Mouse (Mus musculus) heart, embryonic 16.5 days (tissue): ENCODE results near the gene Stpg3. TPM values are rescaled to one million over a fixed set of nuclear protein-coding genes. Genes with fewer than 3 reads are reported as not detected.

Source experiments
- ATAC-seq: fragments of 200-750 bp; cut with Nextera tagmentation; replicated peaks from 2 replicates; pipeline ENCODE4 v1.8.0; 2017; ENCODE audit warnings: moderate number of reproducible peaks; ENCODE audit not compliant: insufficient read depth, low FRiP score; ENCODE audit errors: extremely low read depth
- H3K27ac ChIP-seq: fragments of 300-500 bp; sonication (generic); 2 replicates; pipeline ENCODE4 v1.5.1; 2014; ENCODE audit warnings: mild to moderate bottlenecking, low read length, control low read depth, moderate library complexity
- H3K27me3 ChIP-seq: fragments of 300-500 bp; sonication (generic); 2 replicates; pipeline ENCODE4 v1.6.1; 2014; ENCODE audit warnings: low read length, mixed read lengths; ENCODE audit not compliant: control insufficient read depth, insufficient read depth
- H3K36me3 ChIP-seq: fragments of 300-500 bp; sonication (generic); 2 replicates; pipeline ENCODE4 v1.6.1; 2014; ENCODE audit not compliant: control insufficient read depth, insufficient read depth
- H3K4me1 ChIP-seq: fragments of 300-500 bp; sonication (generic); 2 replicates; pipeline ENCODE4 v1.6.1; 2014; ENCODE audit warnings: low read length, mixed read lengths; ENCODE audit not compliant: control insufficient read depth, insufficient read depth
- H3K4me2 ChIP-seq: fragments of 300-500 bp; sonication (generic); 2 replicates; pipeline ENCODE4 v1.6.1; 2014; ENCODE audit warnings: low read depth, mild to moderate bottlenecking, control low read depth, low read length
- H3K4me3 ChIP-seq: fragments of 300-500 bp; sonication (generic); 2 replicates; pipeline ENCODE4 v1.5.1; 2014; ENCODE audit warnings: mild to moderate bottlenecking, control low read depth, low read length
- H3K9ac ChIP-seq: fragments of 300-500 bp; sonication (generic); 2 replicates; pipeline ENCODE4 v1.6.1; 2014; ENCODE audit warnings: low read length, control low read depth
- H3K9me3 ChIP-seq: fragments of 300-500 bp; sonication (generic); replicated peaks from 2 replicates; pipeline ENCODE4 v1.6.1; 2016; ENCODE audit warnings: low read length; ENCODE audit not compliant: control insufficient read depth
- WGBS: fragments of 180-500 bp; shearing (Covaris S2); extraction: QIAGEN DNeasy Blood & Tissue Kit; methylation state at CpG from one replicate; pipeline ENCODE4 v1.1.7; 2014; 5-methylcytosine and 5-hydroxymethylcytosine counted together
- polyA plus RNA-seq: library from polyadenylated mRNA; unstranded; fragments of >200 nt; fragmentation: Nextera tagmentation; extraction: Ambion mirVana; gene quantifications from 2 replicates; pipeline ENCODE4 v1.2.1, GENCODE M21; 2015

Stpg3 gene
- polyA plus RNA-seq, 1 experiment from 2014 or later = not detected

DNA sequence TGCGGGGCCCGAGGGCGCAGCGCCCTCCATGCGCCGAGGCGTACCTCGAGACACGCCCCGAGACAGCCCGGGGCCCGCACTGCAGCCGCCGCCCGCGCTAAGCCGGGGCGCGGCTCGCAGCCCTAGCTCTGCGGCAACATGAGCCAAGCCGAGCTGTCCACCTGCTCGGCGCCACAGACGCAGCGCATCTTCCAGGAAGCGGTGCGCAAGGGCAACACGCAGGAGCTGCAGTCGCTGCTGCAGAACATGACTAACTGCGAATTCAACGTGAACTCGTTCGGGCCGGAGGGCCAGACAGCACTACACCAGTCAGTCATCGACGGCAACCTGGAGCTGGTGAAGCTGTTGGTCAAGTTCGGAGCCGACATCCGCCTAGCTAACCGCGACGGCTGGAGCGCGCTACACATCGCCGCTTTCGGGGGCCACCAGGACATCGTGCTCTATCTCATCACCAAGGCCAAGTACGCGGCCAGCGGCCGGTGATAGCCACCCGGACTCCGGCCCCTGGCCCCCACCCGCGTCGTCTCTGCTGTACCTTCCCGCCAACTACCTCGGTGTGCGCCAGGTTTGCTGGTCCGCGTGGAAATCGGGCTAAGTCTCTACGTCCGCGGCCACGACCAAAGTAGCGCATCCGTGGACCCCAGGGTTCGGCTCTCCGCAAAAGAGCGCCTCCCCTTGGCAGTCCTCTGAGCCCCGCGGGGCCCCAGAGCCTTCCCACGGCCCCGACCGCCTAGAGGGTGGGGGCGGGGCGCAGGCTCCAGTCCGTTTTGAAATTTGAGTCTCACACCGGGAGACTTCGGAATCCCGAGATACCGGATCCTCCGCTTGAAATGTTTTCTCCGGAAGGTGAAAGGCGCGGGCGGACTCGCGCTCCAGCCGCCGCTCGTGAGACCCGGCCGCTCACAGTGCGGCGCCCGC, 33.2 kb downstream of the Stpg3 start:
- Histone ChIP-seq H3K27ac (peak overlapping the region; percentile 93), H3K4me1 (peaks cover 38% of the 10 kb centered on the region), H3K9me3 (no peaks in the 10 kb centered on the region), H3K27me3 (no peaks in the 10 kb centered on the region), H3K9ac (peak overlapping the region; percentile 86), H3K36me3 (no peaks in the 10 kb centered on the region), H3K4me2 (peak overlapping the region; percentile 94), H3K4me3 (peak overlapping the region; percentile 79)
- under 1% methylated on average over 100 of the region's 100 CpGs for WGBS
- ATAC-seq = peak; percentile 46

DNA sequence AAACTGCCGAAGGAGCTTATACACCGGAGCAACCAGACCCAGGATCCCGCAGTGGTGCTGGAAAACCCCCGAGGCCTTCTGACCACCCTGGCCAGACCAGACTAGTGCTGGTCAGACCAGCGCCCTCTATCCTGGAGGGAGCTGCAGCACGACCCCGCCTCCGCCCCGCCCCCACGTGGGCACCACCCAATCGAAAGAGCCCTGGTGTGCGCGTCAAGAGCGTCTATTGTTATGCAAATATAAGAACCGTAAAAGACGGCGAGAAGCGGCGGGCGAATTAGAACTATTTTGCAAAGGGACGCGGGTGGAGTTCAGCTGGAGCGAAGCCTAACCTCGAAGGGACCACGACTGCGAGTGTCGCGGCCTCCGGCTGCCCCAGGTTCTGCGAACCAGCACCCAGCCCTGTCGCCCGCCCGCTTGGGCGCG, 33.9 kb downstream of the Stpg3 start, which contains the start of gene Nrarp:
Gene Nrarp, plus strand, starts transcription at position 281 of the 426 bp plus-strand sequence.
- peak; percentile 89 for ATAC-seq
- WGBS = under 1% methylated on average over 35 of the region's 35 CpGs
- peak within 1 kb of the TSS; percentile 93 for H3K27ac ChIP-seq
- no peaks in the 10 kb centered on the region for H3K27me3 ChIP-seq
- H3K36me3 ChIP-seq = no peaks in the 10 kb centered on the region
- peaks cover 41% of the 10 kb centered on the region for H3K4me1 ChIP-seq
- peak within 1 kb of the TSS; percentile 79 for H3K4me3 ChIP-seq
- no peaks in the 10 kb centered on the region for H3K9me3 ChIP-seq
- peak within 1 kb of the TSS; percentile 94 for H3K4me2 ChIP-seq
- peak within 1 kb of the TSS; percentile 86 for H3K9ac ChIP-seq

DNA sequence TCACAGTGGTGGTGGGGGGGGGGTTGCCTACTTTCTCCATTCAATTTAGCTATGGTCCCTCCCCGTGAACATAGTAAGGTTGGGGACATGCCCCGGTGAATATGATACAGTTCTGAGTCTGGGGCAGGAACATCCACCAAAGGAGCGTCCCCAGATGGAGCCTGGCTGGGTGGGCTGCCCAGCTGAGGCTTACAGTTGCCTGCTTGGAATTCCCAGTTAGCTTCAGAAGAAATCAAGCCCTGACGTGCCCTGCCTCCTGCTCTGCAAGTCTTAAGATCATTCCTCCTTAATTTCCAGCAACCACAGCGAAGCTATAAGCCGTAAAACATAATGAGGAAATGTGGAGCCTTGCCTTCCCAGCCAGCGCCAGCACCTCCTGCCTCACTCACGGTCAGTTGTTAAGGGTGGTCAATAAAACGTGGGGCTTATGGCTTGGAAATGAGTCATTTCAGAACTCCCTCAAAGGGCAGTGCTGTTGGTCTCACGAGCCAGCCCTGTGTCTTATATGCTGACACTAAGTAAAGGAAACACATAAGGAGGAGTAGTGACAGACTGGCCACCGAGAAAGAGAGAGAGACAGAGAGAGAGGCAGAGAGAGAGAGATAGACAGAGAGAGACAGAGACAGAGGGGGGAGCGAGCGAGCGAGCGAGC, 34.7 kb downstream of the Stpg3 start:
- H3K4me1 ChIP-seq = peaks cover 39% of the 10 kb centered on the region
- no peaks in the 10 kb centered on the region for H3K9me3 ChIP-seq
- peak overlapping the region; percentile 69 for H3K9ac ChIP-seq
- no peaks in the 10 kb centered on the region for H3K36me3 ChIP-seq
- peak overlapping the region; percentile 79 for H3K4me3 ChIP-seq
- WGBS = 60% methylated on average over 15 of the region's 15 CpGs
- no peak for ATAC-seq
- peak overlapping the region; percentile 93 for H3K27ac ChIP-seq
- H3K4me2 ChIP-seq = peak overlapping the region; percentile 94
- no peaks in the 10 kb centered on the region for H3K27me3 ChIP-seq

DNA sequence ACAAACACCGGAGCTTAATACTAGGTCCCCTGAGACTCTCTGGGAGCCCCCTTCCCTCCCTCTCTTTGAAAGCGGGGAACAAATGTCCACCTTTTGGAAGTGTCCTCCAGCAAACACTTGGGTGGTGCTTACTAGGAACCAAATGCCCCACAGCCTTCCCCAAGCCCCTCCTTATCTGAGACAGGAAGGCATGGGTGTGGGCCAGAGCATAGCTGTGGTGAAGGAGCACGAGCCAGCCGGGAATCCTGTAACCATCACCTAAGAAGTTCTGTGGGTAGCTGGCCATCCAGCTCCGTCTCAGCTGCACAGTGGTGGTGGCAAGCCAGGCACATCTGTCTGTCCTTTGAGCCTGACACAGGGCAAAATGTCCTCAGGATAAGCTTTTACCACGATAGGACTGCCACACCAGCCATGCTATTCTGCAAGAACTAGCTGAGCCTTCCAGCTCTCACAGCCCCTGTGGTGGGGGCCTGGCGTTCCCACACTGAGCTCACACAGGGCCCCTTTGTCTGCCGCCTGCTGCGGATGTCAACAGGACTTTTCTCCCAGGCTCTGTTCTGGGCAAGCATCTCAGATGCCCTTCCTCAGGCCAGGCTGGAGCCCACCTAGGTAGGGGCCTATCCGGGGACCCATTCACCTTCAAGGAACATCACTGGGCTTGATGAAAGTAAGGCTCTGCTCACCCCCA, 36.0 kb downstream of the Stpg3 start:
- peak overlapping the region; percentile 31; the same call in 1 of the 2 replicates for H3K4me2 ChIP-seq

DNA sequence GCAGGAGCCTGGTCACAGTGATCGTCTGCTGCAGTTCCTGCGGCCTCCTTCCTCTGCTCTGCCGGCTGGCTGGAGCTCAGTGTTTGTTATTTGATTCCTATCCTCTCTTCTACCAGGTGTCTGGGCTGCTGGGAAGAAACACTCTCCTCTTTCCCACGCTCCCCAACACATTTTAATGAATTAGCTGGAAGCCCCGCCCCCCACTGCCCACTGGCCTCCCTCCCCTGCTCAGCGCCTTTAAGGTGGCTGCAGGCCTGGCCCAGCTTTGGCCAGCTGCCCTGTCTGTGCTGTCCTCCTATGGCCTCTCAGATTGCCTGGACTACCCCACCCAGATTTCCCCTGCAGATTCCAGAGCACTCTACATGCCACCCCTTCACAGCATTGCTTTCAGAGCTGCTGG, 36.8 kb downstream of the Stpg3 start:
- no peak for ATAC-seq
- H3K4me2 ChIP-seq = peak overlapping the region; percentile 31; the same call in 1 of the 2 replicates
- peak overlapping the region; percentile 77 for H3K27ac ChIP-seq
- H3K4me3 ChIP-seq = no peak overlapping the region
- peaks cover 34% of the 10 kb centered on the region for H3K4me1 ChIP-seq
- peak overlapping the region; percentile 35; the same call in 1 of the 2 replicates for H3K9ac ChIP-seq
- WGBS = 9% methylated on average over 6 of the region's 6 CpGs
- H3K36me3 ChIP-seq = no peaks in the 10 kb centered on the region
- H3K9me3 ChIP-seq = no peaks in the 10 kb centered on the region
- H3K27me3 ChIP-seq = no peaks in the 10 kb centered on the region

More for the DNA sequence above, 36.0 kb downstream of the Stpg3 start:
- ATAC-seq = no peak
- H3K4me3 ChIP-seq = no peak overlapping the region
- H3K27ac ChIP-seq = peak overlapping the region; percentile 6
- no peaks in the 10 kb centered on the region for H3K36me3 ChIP-seq
- no peaks in the 10 kb centered on the region for H3K9me3 ChIP-seq
- peak overlapping the region; percentile 32 for H3K9ac ChIP-seq
- H3K4me1 ChIP-seq = peaks cover 35% of the 10 kb centered on the region
- H3K27me3 ChIP-seq = no peaks in the 10 kb centered on the region
- WGBS = 30% methylated on average over 10 of the region's 10 CpGs

DNA sequence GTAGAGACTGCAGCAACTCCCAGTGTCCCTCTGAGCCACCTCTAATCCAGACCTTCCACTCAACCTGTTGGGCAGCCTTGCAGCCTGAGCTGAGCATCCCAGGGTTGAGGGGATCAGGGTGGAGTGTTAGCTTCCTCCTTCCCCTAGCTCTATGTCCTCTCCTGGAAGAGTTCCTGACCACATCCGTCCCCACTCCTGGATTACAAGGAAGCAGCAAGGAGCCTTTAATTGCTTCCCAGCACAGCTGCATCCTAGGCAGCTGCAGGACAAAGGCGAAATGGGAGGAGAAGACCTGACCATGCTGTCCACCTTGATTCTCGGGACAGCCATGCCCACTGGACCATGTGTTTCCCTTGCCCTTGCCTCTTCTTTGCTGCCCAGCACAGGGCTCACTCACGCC, 37.4 kb downstream of the Stpg3 start:
- Histone ChIP-seq H3K4me1 (peaks cover 32% of the 10 kb centered on the region), H3K4me2 (peak overlapping the region; percentile 31; the same call in 1 of the 2 replicates), H3K9ac (peak overlapping the region; percentile 35; the same call in 1 of the 2 replicates), H3K36me3 (no peaks in the 10 kb centered on the region), H3K9me3 (no peaks in the 10 kb centered on the region), H3K27me3 (no peaks in the 10 kb centered on the region), H3K4me3 (no peak overlapping the region), H3K27ac (peak overlapping the region; percentile 77)
- 41% methylated on average over 4 of the region's 4 CpGs for WGBS
- ATAC-seq = no peak

DNA sequence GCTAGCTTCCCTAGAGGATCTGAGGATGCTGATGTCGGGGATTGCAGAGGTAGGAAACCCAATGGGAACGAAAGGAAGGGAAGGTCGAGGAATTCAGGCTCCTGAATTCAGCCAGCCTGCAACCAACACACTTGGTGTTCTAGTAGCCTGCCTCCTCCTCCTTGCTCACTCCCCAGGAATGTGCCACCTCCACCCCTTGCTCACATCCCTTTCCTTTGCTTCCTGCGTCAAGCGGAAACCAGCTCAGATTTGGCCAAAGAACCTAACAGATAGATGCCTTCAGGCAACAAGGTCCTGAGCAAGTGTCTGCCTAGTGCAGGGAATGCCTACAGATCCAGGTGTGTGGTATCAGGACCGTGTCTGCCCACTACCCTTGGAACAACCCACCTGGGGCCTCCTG, 37.9 kb downstream of the Stpg3 start:
- 41% methylated on average over 6 of the region's 6 CpGs for WGBS
- H3K27me3 ChIP-seq = no peaks in the 10 kb centered on the region
- no peaks in the 10 kb centered on the region for H3K36me3 ChIP-seq
- no peaks in the 10 kb centered on the region for H3K9me3 ChIP-seq
- H3K4me3 ChIP-seq = no peak overlapping the region
- H3K4me1 ChIP-seq = peaks cover 32% of the 10 kb centered on the region
- ATAC-seq = no peak
- peak overlapping the region; percentile 31; the same call in 1 of the 2 replicates for H3K4me2 ChIP-seq
- no peak overlapping the region for H3K9ac ChIP-seq
- H3K27ac ChIP-seq = peak overlapping the region; percentile 54

DNA sequence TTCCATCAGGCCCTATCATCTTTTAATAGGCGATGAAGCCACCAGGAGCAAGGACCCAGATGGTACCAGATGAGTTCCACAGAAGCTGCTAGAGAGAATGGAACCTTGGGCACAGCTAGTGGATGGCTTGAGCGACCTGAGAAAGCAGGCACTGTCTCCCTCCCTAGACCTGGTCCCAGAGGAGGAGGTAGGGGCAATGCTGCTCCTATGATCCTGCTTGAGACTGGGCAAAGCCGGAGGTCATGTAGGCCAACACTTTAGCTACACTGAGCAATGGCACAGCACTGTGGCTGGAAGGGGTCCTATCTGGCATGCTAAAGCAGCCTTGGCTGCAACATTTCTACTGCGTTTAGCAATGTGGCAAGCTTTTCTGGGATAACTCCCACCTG, 38.8 kb downstream of the Stpg3 start:
- Histone ChIP-seq H3K27ac (no peak overlapping the region; the same call in 1 of the 2 replicates), H3K27me3 (no peaks in the 10 kb centered on the region), H3K4me3 (no peak overlapping the region), H3K4me1 (peaks cover 32% of the 10 kb centered on the region), H3K9ac (no peak overlapping the region), H3K36me3 (no peaks in the 10 kb centered on the region), H3K9me3 (no peaks in the 10 kb centered on the region), H3K4me2 (no peak overlapping the region)
- ATAC-seq = no peak
- WGBS = 79% methylated on average over 4 of the region's 4 CpGs
